Mouse (Mus musculus) intestine, embryonic 15.5 days (tissue): ENCODE results near the gene Timm8b. TPM values are rescaled to one million over a fixed set of nuclear protein-coding genes. Genes with fewer than 3 reads are reported as not detected.

Source experiments
- ATAC-seq: fragments of 200-750 bp; cut with Nextera tagmentation; 2 replicates; pipeline ENCODE4 v1.8.0; 2017; ENCODE audit warnings: moderate TSS enrichment, moderate library complexity
- H3K27ac ChIP-seq: fragments of 300-500 bp; sonication (generic); 2 replicates; pipeline ENCODE4 v1.5.1; 2015; ENCODE audit warnings: mild to moderate bottlenecking, inconsistent platforms
- H3K27me3 ChIP-seq: fragments of 300-500 bp; sonication (generic); replicated peaks from 2 replicates; pipeline ENCODE4 v1.6.1; 2015; ENCODE audit warnings: inconsistent platforms
- H3K36me3 ChIP-seq: fragments of 300-500 bp; sonication (generic); 2 replicates; pipeline ENCODE4 v1.6.1; 2015; ENCODE audit warnings: inconsistent platforms
- H3K4me1 ChIP-seq: fragments of 300-500 bp; sonication (generic); replicated peaks from 2 replicates; pipeline ENCODE4 v1.6.1; 2015; ENCODE audit warnings: inconsistent platforms
- H3K4me2 ChIP-seq: fragments of 300-500 bp; sonication (generic); replicated peaks from 2 replicates; pipeline ENCODE4 v1.6.1; 2015; ENCODE audit warnings: mild to moderate bottlenecking, inconsistent platforms
- H3K4me3 ChIP-seq: fragments of 300-500 bp; sonication (generic); replicated peaks from 2 replicates; pipeline ENCODE4 v1.5.1; 2015; ENCODE audit warnings: inconsistent platforms
- H3K9ac ChIP-seq: fragments of 300-500 bp; sonication (generic); 2 replicates; pipeline ENCODE4 v1.6.1; 2015; ENCODE audit warnings: inconsistent platforms
- H3K9me3 ChIP-seq: fragments of 300-500 bp; sonication (generic); 2 replicates; pipeline ENCODE4 v1.6.1; 2016; ENCODE audit warnings: inconsistent platforms
- whole genome bisulfite sequencing: fragments of 180-500 bp; shearing (Covaris S2); methylation state at CpG from one replicate; pipeline ENCODE4 v1.1.7; 2015; 5-methylcytosine and 5-hydroxymethylcytosine counted together
- polyA plus RNA-seq: library from polyadenylated mRNA; unstranded; fragments of >200 nt; fragmentation: Nextera tagmentation; extraction: Ambion mirVana; gene quantifications from 2 replicates; pipeline ENCODE4 v1.2.1, GENCODE M21; 2015

Gene Timm8b
- polyA plus RNA-seq, 1 experiment from 2014 or later, result 314 TPM

GRCm38 (mm10) chr9:50585145-50585818 lies 18.4 kb upstream of the Timm8b start:
- ATAC-seq, result peak; percentile 67
- Histone ChIP-seq H3K9me3 (no peaks in the 10 kb centered on the region), H3K27me3 (no peaks in the 10 kb centered on the region), H3K4me3 (no peak overlapping the region), H3K4me2 (no peak overlapping the region), H3K27ac (no peak overlapping the region), H3K9ac (no peak overlapping the region), H3K36me3 (no peaks in the 10 kb centered on the region), H3K4me1 (0 out of 2 replicates have a peak, but pooled peaks cover 3% of the 10 kb centered on the region)
- WGBS, result 63% methylated on average over 6 of the region's 6 CpGs

- peak; percentile 87 for ATAC-seq
- Histone ChIP-seq H3K4me1 (0 out of 2 replicates have a peak, but pooled peaks cover 3% of the 10 kb centered on the region), H3K27ac (peak overlapping the region; percentile 9; the same call in 1 of the 2 replicates), H3K9ac (no peak overlapping the region), H3K27me3 (no peaks in the 10 kb centered on the region), H3K4me2 (no peak overlapping the region), H3K36me3 (no peaks in the 10 kb centered on the region), H3K4me3 (no peak overlapping the region), H3K9me3 (no peaks in the 10 kb centered on the region)
- 54% methylated on average over 4 of the region's 4 CpGs for WGBS
Measured at GRCm38 (mm10) chr9:50586955-50587354, 16.8 kb upstream of the Timm8b start.

- H3K27me3 ChIP-seq, result no peaks in the 10 kb centered on the region
- H3K9ac ChIP-seq, result no peak overlapping the region
- no peak overlapping the region for H3K4me3 ChIP-seq
- ATAC-seq, result no peak
- H3K4me2 ChIP-seq, result no peak overlapping the region
- H3K27ac ChIP-seq, result no peak overlapping the region
- H3K9me3 ChIP-seq, result no peaks in the 10 kb centered on the region
- H3K36me3 ChIP-seq, result peaks cover 9% of the 10 kb centered on the region; the same call in 1 of the 2 replicates
- no peaks in the 10 kb centered on the region for H3K4me1 ChIP-seq
- 77% methylated on average over 10 of the region's 10 CpGs for WGBS
Measured at GRCm38 (mm10) chr9:50590856-50591518, 12.7 kb upstream of the Timm8b start.

GRCm38 (mm10) chr9:50592955-50593354 lies 10.8 kb upstream of the Timm8b start:
- no peak overlapping the region for H3K27ac ChIP-seq
- 86% methylated on average over 9 of the region's 9 CpGs for WGBS

GRCm38 (mm10) chr9:50593544-50593943 lies 10.2 kb upstream of the Timm8b start:
- no peak for ATAC-seq
- no peak overlapping the region for H3K4me2 ChIP-seq
- no peaks in the 10 kb centered on the region for H3K27me3 ChIP-seq
- H3K4me1 ChIP-seq, result no peaks in the 10 kb centered on the region
- 69% methylated on average over 3 of the region's 3 CpGs for WGBS
- no peak overlapping the region for H3K4me3 ChIP-seq
- no peak overlapping the region for H3K9ac ChIP-seq
- H3K9me3 ChIP-seq, result no peaks in the 10 kb centered on the region
- peaks cover 28% of the 10 kb centered on the region for H3K36me3 ChIP-seq
- no peak overlapping the region for H3K27ac ChIP-seq

More at GRCm38 (mm10) chr9:50592955-50593354, 10.8 kb upstream of the Timm8b start:
- H3K4me2 ChIP-seq, result no peak overlapping the region
- ATAC-seq, result no peak
- H3K27me3 ChIP-seq, result no peaks in the 10 kb centered on the region
- H3K4me1 ChIP-seq, result no peaks in the 10 kb centered on the region
- no peak overlapping the region for H3K9ac ChIP-seq
- no peak overlapping the region for H3K4me3 ChIP-seq
- H3K9me3 ChIP-seq, result no peaks in the 10 kb centered on the region
- H3K36me3 ChIP-seq, result peaks cover 23% of the 10 kb centered on the region

GRCm38 (mm10) chr9:50594794-50595417 lies 8.8 kb upstream of the Timm8b start:
- Histone ChIP-seq H3K27me3 (no peaks in the 10 kb centered on the region), H3K4me1 (no peaks in the 10 kb centered on the region), H3K9me3 (no peaks in the 10 kb centered on the region), H3K9ac (no peak overlapping the region), H3K36me3 (peaks cover 32% of the 10 kb centered on the region), H3K27ac (peak overlapping the region; percentile 40), H3K4me3 (no peak overlapping the region), H3K4me2 (no peak overlapping the region)
- 67% methylated on average over 12 of the region's 12 CpGs for WGBS
- ATAC-seq, result peak; percentile 80

GRCm38 (mm10) chr9:50596973-50597372 lies 6.7 kb upstream of the Timm8b start:
- Histone ChIP-seq H3K4me3 (no peak overlapping the region), H3K9ac (no peak overlapping the region), H3K27ac (no peak overlapping the region), H3K9me3 (no peaks in the 10 kb centered on the region), H3K4me1 (peaks cover under 1% of the 10 kb centered on the region; the same call in 1 of the 2 replicates), H3K4me2 (no peak overlapping the region), H3K36me3 (peaks cover 36% of the 10 kb centered on the region), H3K27me3 (no peaks in the 10 kb centered on the region)
- no peak for ATAC-seq
- 94% methylated on average over 8 of the region's 8 CpGs for WGBS

- Histone ChIP-seq H3K4me1 (peaks cover 10% of the 10 kb centered on the region), H3K36me3 (peaks cover 24% of the 10 kb centered on the region), H3K9ac (no peak overlapping the region), H3K4me2 (peak overlapping the region; percentile 61; the same call in 1 of the 2 replicates), H3K27me3 (no peaks in the 10 kb centered on the region), H3K27ac (no peak overlapping the region), H3K4me3 (no peak overlapping the region), H3K9me3 (no peaks in the 10 kb centered on the region)
- 79% methylated on average over 6 of the region's 6 CpGs for WGBS
- no peak for ATAC-seq
Measured at GRCm38 (mm10) chr9:50601536-50601935, 2.2 kb upstream of the Timm8b start.

- ATAC-seq, result no peak
- no peaks in the 10 kb centered on the region for H3K9me3 ChIP-seq
- H3K27ac ChIP-seq, result no peak overlapping the region
- H3K9ac ChIP-seq, result peak overlapping the region; percentile 86
- peaks cover 10% of the 10 kb centered on the region for H3K4me1 ChIP-seq
- H3K4me3 ChIP-seq, result peak overlapping the region; percentile 70
- no peaks in the 10 kb centered on the region for H3K27me3 ChIP-seq
- peaks cover 18% of the 10 kb centered on the region for H3K36me3 ChIP-seq
- peak overlapping the region; percentile 61 for H3K4me2 ChIP-seq
- 72% methylated on average over 7 of the region's 7 CpGs for WGBS
Measured at GRCm38 (mm10) chr9:50602055-50602845, 1.5 kb upstream of the Timm8b start.

- Histone ChIP-seq H3K9ac (peak overlapping the region; percentile 86), H3K4me3 (peak overlapping the region; percentile 70), H3K27me3 (no peaks in the 10 kb centered on the region), H3K4me1 (peaks cover 10% of the 10 kb centered on the region), H3K4me2 (peak overlapping the region; percentile 61), H3K27ac (peak overlapping the region; percentile 87), H3K36me3 (peaks cover 7% of the 10 kb centered on the region; the same call in 1 of the 2 replicates), H3K9me3 (no peaks in the 10 kb centered on the region)
- WGBS, result under 1% methylated on average over 24 of the region's 24 CpGs
- peak; percentile 86 for ATAC-seq
Measured at GRCm38 (mm10) chr9:50603998-50604324, 251 bp downstream of the Timm8b start.

GRCm38 (mm10) chr9:50604338-50604737 lies 628 bp downstream of the Timm8b start:
- H3K9me3 ChIP-seq, result no peaks in the 10 kb centered on the region
- H3K4me3 ChIP-seq, result peak overlapping the region; percentile 70
- no peak; the same call in 1 of the 2 replicates for ATAC-seq
- WGBS, result 1% methylated on average over 6 of the region's 6 CpGs
- no peaks in the 10 kb centered on the region for H3K27me3 ChIP-seq
- H3K9ac ChIP-seq, result peak overlapping the region; percentile 86
- H3K4me2 ChIP-seq, result peak overlapping the region; percentile 61
- peaks cover 10% of the 10 kb centered on the region for H3K4me1 ChIP-seq
- H3K27ac ChIP-seq, result peak overlapping the region; percentile 87; the same call in 1 of the 2 replicates
- H3K36me3 ChIP-seq, result peaks cover 7% of the 10 kb centered on the region; the same call in 1 of the 2 replicates

- no peak overlapping the region for H3K27ac ChIP-seq
- no peaks in the 10 kb centered on the region for H3K27me3 ChIP-seq
- WGBS, result 90% methylated on average over 4 of the region's 4 CpGs
- H3K4me2 ChIP-seq, result no peak overlapping the region
- H3K4me1 ChIP-seq, result no peaks in the 10 kb centered on the region
- H3K36me3 ChIP-seq, result peaks cover 19% of the 10 kb centered on the region
- H3K9ac ChIP-seq, result no peak overlapping the region
- no peak for ATAC-seq
- no peak overlapping the region for H3K4me3 ChIP-seq
- H3K9me3 ChIP-seq, result no peaks in the 10 kb centered on the region
Measured at GRCm38 (mm10) chr9:50612115-50612514, 8.4 kb downstream of the Timm8b start.
